Mouse (Mus musculus) midbrain, postnatal 0 days (tissue): ENCODE measurements around the gene Ikbip. TPM values are rescaled to one million over a fixed set of nuclear protein-coding genes. Genes with fewer than 3 reads are reported as not detected.

Experiments
- ATAC-seq: fragments of 200-750 bp; cut with Nextera tagmentation; 2 replicates; pipeline ENCODE4 v1.8.0; 2017; ENCODE audit warnings: moderate number of reproducible peaks, mild to moderate bottlenecking, moderate TSS enrichment, moderate library complexity; ENCODE audit not compliant: low FRiP score
- DNase-seq: peaks from one replicate; pipeline ENCODE4 v3.0.0-alpha.2; 2015; ENCODE audit warnings: low spot score
- H3K27ac ChIP-seq: fragments of 300-500 bp; sonication (generic); 2 replicates; pipeline ENCODE4 v1.5.1; 2014; ENCODE audit warnings: low read depth, mild to moderate bottlenecking, low read length, mixed read lengths
- H3K27me3 ChIP-seq: fragments of 300-500 bp; sonication (generic); 2 replicates; pipeline ENCODE4 v1.6.1; 2014; ENCODE audit warnings: low read length, control low read depth, mixed read lengths; ENCODE audit not compliant: insufficient read depth
- H3K36me3 ChIP-seq: fragments of 300-500 bp; sonication (generic); 2 replicates; pipeline ENCODE4 v1.6.1; 2014; ENCODE audit warnings: low read length, control low read depth, mixed read lengths; ENCODE audit not compliant: insufficient read depth
- H3K4me1 ChIP-seq: fragments of 300-500 bp; sonication (generic); 2 replicates; pipeline ENCODE4 v1.6.1; 2014; ENCODE audit warnings: mild to moderate bottlenecking, control low read depth, antibody characterized with exemption, low read length, mixed read lengths; ENCODE audit not compliant: insufficient read depth
- H3K4me2 ChIP-seq: fragments of 300-500 bp; sonication (generic); 2 replicates; pipeline ENCODE4 v1.6.1; 2014; ENCODE audit warnings: low read depth, mild to moderate bottlenecking, low read length, mixed read lengths; ENCODE audit not compliant: poor library complexity, severe bottlenecking
- H3K4me3 ChIP-seq: fragments of 300-500 bp; sonication (generic); 2 replicates; pipeline ENCODE4 v1.5.1; 2014; ENCODE audit warnings: low read depth, mild to moderate bottlenecking, low read length, moderate library complexity
- H3K9ac ChIP-seq: fragments of 300-500 bp; sonication (generic); replicated peaks from 2 replicates; pipeline ENCODE4 v1.6.1; 2014; ENCODE audit warnings: mild to moderate bottlenecking, low read length, moderate library complexity, mixed read lengths; ENCODE audit not compliant: poor library complexity, severe bottlenecking
- H3K9me3 ChIP-seq: fragments of 300-500 bp; sonication (generic); 2 replicates; pipeline ENCODE4 v1.6.1; 2016; ENCODE audit warnings: low read length, control low read depth
- CTCF ChIP-seq: IDR thresholded peaks from 2 replicates; pipeline ENCODE4 v1.5.1; 2016; ENCODE audit warnings: antibody characterized with exemption, mild to moderate bottlenecking
- WGBS: fragments of 180-500 bp; shearing (Covaris S2); extraction: QIAGEN DNeasy Blood & Tissue Kit; methylation state at CpG from one replicate; pipeline ENCODE4 v1.1.7; 2014; 5-methylcytosine and 5-hydroxymethylcytosine counted together
- polyA plus RNA-seq: library from polyadenylated mRNA; unstranded; fragments of >200 nt; fragmentation: Nextera tagmentation; extraction: Ambion mirVana; gene quantifications from 2 replicates; pipeline ENCODE4 v1.2.1, GENCODE M21; 2015
- total RNA-seq: library from RNA; depleted of rRNA; stranded (reverse); fragments of >200 nt; gene quantifications from 2 replicates; pipeline ENCODE4 v1.2.3, GENCODE M21; 2014

Ikbip gene
- total and polyA plus RNA-seq, 2 experiments from 2014 or later: 16.9 to 17.3 TPM

DNA sequence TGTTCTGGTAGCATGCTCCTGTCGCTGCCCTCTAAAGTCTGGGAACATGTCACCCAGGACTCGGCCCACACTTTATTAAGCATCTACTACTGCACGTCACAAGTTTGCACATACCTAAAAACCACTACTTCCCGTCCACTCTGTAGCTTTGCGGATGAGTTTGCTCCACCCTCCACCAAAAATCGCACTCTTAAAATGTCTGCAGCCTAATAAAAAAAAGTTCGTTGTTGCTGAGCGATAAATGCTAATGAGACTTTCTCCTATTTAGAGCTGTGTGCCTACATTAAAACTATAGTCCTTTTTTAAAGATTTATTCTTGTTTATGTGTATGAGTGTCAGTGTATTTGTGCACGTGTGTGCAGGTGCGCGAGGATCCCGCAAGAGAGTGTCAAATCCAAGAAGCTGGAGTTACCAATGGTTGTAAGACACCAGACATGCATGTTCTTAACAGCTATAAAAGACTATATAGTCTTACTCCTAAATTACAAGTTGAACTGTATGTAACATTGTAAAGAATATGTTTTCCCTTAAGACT, 720 bp downstream of the Ikbip start:
- ATAC-seq: no peak
- Histone ChIP-seq H3K4me1 (no peaks in the 10 kb centered on the region), H3K9ac (peak overlapping the region; percentile 75), H3K36me3 (no peaks in the 10 kb centered on the region; the same call in 1 of the 2 replicates), H3K27ac (peak overlapping the region; percentile 69; the same call in 1 of the 2 replicates), H3K27me3 (no peaks in the 10 kb centered on the region), H3K4me2 (peak overlapping the region; percentile 73), H3K4me3 (peak overlapping the region; percentile 78), H3K9me3 (no peaks in the 10 kb centered on the region)
- 42% methylated on average over 12 of the region's 12 CpGs for WGBS
- no peak for DNase-seq
- TF ChIP-seq CTCF: no peak

DNA sequence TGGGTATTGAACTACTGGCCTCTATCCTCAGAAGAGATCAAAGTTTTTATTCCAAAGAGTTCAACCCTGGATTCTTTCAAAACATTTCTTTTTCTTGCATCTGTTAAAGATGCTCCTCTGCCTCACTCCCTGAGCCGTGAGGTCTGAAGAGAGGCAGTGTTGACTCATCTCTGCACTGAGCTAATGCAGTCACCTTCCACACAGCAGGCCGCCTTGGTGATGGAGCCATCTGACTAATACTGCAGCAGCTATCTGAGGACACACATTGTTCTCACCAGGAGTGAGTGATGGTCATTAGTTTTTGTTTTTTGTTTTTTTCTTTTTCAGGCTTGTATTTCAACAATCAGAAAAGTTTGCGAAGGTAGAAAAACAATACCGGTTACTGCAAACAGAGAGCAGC, 10.1 kb downstream of the Ikbip start:
- Histone ChIP-seq H3K27ac (no peak overlapping the region), H3K9ac (no peak overlapping the region), H3K27me3 (no peaks in the 10 kb centered on the region), H3K9me3 (no peaks in the 10 kb centered on the region), H3K4me1 (no peaks in the 10 kb centered on the region), H3K4me2 (no peak overlapping the region), H3K36me3 (peaks cover 10% of the 10 kb centered on the region; the same call in 1 of the 2 replicates), H3K4me3 (no peak overlapping the region)
- 87% methylated on average over 4 of the region's 4 CpGs for WGBS
- no peak for TF ChIP-seq CTCF
- DNase-seq (no peak), ATAC-seq (no peak)

DNA sequence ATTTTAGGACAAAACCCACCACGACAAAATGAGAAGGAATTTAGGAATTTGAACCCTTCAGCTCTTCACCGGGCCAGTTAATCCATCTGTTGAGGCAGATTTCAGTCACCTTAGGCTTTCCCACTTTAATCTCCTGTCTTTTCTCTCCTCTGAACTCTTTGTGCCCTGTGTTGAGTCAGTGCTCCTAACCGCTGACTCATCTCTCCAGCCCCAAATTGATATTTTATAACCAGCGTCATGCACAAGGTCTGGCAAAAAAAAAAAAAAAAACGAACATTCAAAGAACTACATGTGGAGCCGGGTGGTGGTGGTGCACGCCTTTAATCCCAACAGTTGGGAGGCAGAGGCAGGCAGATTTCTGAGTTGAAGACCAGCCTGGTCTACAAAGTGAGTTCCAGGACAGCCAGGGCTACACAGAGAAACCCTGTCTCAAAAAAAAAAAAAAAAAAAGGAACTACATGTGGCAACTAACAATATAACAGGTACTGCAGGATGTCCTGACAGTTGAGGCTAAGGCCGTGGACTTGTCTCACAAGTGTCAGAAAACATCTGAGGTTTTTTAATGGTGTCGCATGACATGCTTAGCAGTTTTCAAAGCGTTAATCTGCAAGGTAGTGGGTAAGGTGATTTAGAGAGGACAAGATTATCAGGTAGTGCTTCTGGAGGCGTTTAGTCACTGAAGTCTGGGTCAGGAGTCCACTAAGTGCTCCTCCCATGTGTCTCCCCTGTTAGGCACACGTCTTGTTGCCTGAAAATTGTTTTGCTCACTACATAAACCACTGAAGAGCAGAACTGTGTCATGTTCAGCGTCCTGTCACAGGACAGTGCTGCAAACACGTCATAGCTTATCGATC, 11.7 kb downstream of the Ikbip start:
- Histone ChIP-seq H3K36me3 (peaks cover 10% of the 10 kb centered on the region; the same call in 1 of the 2 replicates), H3K27ac (no peak overlapping the region), H3K4me1 (no peaks in the 10 kb centered on the region), H3K4me2 (no peak overlapping the region), H3K9ac (no peak overlapping the region), H3K4me3 (no peak overlapping the region), H3K9me3 (no peaks in the 10 kb centered on the region), H3K27me3 (no peaks in the 10 kb centered on the region)
- DNase-seq (no peak), ATAC-seq (no peak)
- 88% methylated on average over 15 of the region's 15 CpGs for WGBS
- TF ChIP-seq CTCF: no peak

DNA sequence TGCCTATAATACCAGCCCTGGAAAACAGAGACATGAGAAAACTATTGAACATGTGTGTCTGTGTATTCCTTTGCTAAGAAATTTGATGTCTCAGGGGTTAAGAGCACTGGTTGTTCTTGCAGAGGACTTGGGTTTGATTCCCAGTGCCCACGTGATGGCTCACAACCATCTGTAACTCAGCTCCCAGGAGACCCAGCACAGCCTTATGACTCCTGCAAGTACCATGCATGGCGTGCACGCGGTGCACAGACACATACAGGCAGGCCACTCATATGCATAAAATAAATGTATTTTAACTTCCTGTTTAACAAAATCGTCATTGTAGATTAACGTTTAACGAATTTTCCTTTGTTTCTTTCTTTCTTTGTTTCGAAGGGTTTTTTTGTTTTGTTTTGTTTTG, 15.3 kb downstream of the Ikbip start:
- Histone ChIP-seq H3K27ac (no peak overlapping the region), H3K9ac (no peak overlapping the region), H3K4me3 (no peak overlapping the region), H3K36me3 (peaks cover 15% of the 10 kb centered on the region), H3K4me1 (no peaks in the 10 kb centered on the region), H3K4me2 (no peak overlapping the region), H3K9me3 (no peaks in the 10 kb centered on the region), H3K27me3 (no peaks in the 10 kb centered on the region)
- WGBS: 92% methylated on average over 8 of the region's 8 CpGs
- ATAC-seq (no peak), DNase-seq (no peak)
- TF ChIP-seq CTCF: no peak

DNA sequence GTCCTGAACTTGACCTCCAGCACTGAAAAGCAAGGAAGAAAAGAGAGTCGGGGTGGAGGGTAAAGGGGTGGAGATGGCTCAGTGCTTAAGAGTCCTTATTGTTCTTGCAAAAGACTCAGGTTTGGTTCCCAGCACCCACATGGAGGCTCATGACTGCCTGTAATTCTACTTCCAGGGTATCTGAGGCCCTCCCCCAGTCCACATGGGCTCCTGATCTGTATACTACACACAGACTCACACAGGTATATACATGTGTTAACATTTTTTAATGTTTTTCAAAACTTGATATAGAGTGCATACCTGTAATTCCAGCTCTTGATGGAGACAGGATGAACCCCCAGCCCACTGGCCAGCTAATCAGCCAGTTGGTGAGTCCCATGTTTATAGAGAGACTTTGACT, 17.4 kb downstream of the Ikbip start:
- no peak overlapping the region for H3K9ac ChIP-seq
- DNase-seq: no peak
- 87% methylated on average over 1 of the region's 1 CpGs for WGBS

DNA sequence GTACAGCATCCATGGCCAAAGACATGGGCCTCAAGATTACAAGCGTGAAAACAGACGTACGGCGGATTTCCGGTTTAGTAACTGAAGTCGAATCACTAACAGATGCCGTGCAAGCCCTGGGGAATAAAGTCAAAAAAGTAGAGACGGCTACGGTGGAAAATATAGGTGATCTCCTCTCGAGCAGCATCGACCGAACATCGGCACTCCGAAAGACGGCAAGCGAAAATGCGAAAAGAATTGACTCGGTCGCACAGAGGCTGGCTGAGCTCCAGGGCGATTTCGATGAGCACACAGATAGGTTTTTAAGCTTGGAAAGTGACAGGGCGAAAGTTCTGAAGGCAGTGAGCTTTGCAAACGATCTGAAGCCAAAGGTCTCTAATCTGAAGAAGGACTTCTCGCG, 19.2 kb downstream of the Ikbip start:
- no peak for TF ChIP-seq CTCF

More for the DNA sequence above, 17.4 kb downstream of the Ikbip start:
- Histone ChIP-seq H3K4me2 (no peak overlapping the region), H3K4me3 (no peak overlapping the region), H3K9me3 (no peaks in the 10 kb centered on the region), H3K36me3 (peaks cover 12% of the 10 kb centered on the region), H3K27ac (no peak overlapping the region), H3K27me3 (no peaks in the 10 kb centered on the region), H3K4me1 (no peaks in the 10 kb centered on the region)
- TF ChIP-seq CTCF: no peak
- no peak for ATAC-seq

More for the DNA sequence above, 19.2 kb downstream of the Ikbip start:
- H3K9ac ChIP-seq: no peak overlapping the region
- no peak overlapping the region for H3K4me3 ChIP-seq
- no peak overlapping the region for H3K27ac ChIP-seq
- H3K4me2 ChIP-seq: no peak overlapping the region
- H3K27me3 ChIP-seq: no peaks in the 10 kb centered on the region
- no peak for DNase-seq
- no peak for ATAC-seq
- no peaks in the 10 kb centered on the region for H3K9me3 ChIP-seq
- 96% methylated on average over 25 of the region's 25 CpGs for WGBS
- H3K36me3 ChIP-seq: peaks cover 6% of the 10 kb centered on the region
- no peaks in the 10 kb centered on the region for H3K4me1 ChIP-seq
